Mouse (Mus musculus): ENCODE data around the gene Gm2696. TPM values are rescaled to one million over a fixed set of nuclear protein-coding genes. Genes with fewer than 3 reads are reported as not detected.

Gm2696 gene
- polyA plus RNA-seq, 1 experiment, result not detected

DNA sequence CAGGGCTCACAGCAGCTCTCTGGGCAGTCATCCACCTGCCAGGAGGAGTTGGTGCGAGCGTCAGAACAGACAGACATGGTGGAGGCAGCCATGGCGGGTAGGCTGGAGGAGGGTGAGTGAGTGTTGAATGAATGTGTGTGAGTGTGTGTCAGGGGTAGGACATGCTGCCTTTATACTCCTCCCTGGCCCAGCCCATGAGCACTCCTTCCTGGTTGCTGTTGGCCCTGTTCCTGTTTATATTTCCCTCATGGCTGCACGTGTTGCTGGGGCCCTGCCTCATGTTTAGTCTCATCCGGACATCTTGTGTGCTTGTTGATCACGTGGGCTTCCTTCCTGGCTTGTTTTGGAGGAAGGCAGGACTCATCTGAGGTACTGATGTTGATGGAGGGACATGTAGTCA is 12.5 kb downstream of the Gm2696 start, which contains the start of gene Krtap10-4:
TSS of gene Krtap10-4 (minus strand) at position 145 of the 400 bp plus-strand sequence.
- no peaks in the 10 kb centered on the region for H3K79me2 ChIP-seq (ENCODE audit: control insufficient read depth, insufficient read depth)
- no peak within 1 kb of the TSS for H3K4me2 ChIP-seq (ENCODE audit: low read depth)
- TF ChIP-seq MYOD1 (IDR thresholded peaks at IDR 0.05; ENCODE audit: control insufficient read depth in 1 of 3, insufficient read length in 2 of 3, low read depth in 2 of 3) (no peak), TCF3 (IDR thresholded peaks at IDR 0.05; ENCODE audit: insufficient read length, low read depth) (no peak), TCF12 (IDR thresholded peaks at IDR 0.05; ENCODE audit: insufficient read depth, poor library complexity, severe bottlenecking) (no peak), CEBPB (IDR thresholded peaks at IDR 0.05; ENCODE audit: insufficient read depth, poor library complexity, severe bottlenecking) (no peak), POLR2A (IDR thresholded peaks at IDR 0.05; ENCODE audit: insufficient read length, low read depth) (no peak), SRF (IDR thresholded peaks at IDR 0.05; ENCODE audit: control insufficient read depth, insufficient read length, low read depth) (no peak), E2F4 (IDR thresholded peaks at IDR 0.05; ENCODE audit: insufficient read depth) (no peak), MYOG (IDR thresholded peaks at IDR 0.05; ENCODE audit: control insufficient read depth in 1 of 3, insufficient read depth in 1 of 3, insufficient read length in 2 of 3, low read depth in 2 of 3) (no peak), USF1 (IDR thresholded peaks at IDR 0.05; ENCODE audit: low read depth) (no peak), MAX (IDR thresholded peaks at IDR 0.05; ENCODE audit: low read depth) (no peak), POLR2AphosphoS2 (IDR thresholded peaks at IDR 0.05; ENCODE audit: insufficient read length, low read depth) (no peak), REST (IDR thresholded peaks at IDR 0.05; ENCODE audit: insufficient read depth, insufficient read length) (no peak)
- no peak within 1 kb of the TSS for H3ac ChIP-seq (ENCODE audit: control insufficient read depth, insufficient read length)
- H3K36me3 ChIP-seq (ENCODE audit: control insufficient read depth, insufficient read depth), result no peaks in the 10 kb centered on the region
- peaks cover 11% of the 10 kb centered on the region for H3K27me3 ChIP-seq (ENCODE audit: control insufficient read depth, insufficient read depth, insufficient read length)
- no peak within 1 kb of the TSS for H3K4me3 ChIP-seq

DNA sequence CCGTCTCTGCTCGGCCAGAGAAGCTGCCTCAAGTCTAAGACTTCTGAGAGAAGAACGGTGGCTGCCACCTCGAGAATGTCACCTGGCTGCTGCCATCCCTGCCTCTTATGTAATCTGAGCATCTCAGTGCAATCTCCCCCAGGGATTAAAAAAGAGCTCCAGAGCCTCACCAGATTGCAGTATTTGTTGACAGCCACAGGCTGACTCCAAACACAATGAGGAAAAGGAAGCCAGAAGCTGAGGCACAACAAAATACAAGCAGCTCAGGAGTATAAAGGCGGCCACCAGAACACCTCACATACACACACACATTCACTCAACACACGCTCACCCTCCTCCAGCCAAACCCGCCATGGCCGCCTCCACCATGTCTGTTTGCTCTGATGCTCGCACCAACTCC is 21.2 kb downstream of the Gm2696 start, which contains the start of gene Krtap10-10:
TSS of gene Krtap10-10 (plus strand) at position 301 of the 400 bp plus-strand sequence.
- Histone ChIP-seq H3K36me3 (ENCODE audit: control insufficient read depth, insufficient read depth) (no peaks in the 10 kb centered on the region), H3K4me2 (ENCODE audit: low read depth) (no peak within 1 kb of the TSS), H3K27me3 (ENCODE audit: control insufficient read depth, insufficient read depth, insufficient read length) (peaks cover 7% of the 10 kb centered on the region), H3ac (ENCODE audit: control insufficient read depth, insufficient read length) (no peak within 1 kb of the TSS), H3K4me3 (no peak within 1 kb of the TSS), H3K79me2 (ENCODE audit: control insufficient read depth, insufficient read depth) (no peaks in the 10 kb centered on the region)
- TF ChIP-seq POLR2A (IDR thresholded peaks at IDR 0.05; ENCODE audit: insufficient read length, low read depth), result no peak
- no peak for TF ChIP-seq TCF3 (IDR thresholded peaks at IDR 0.05; ENCODE audit: insufficient read length, low read depth)
- no peak for TF ChIP-seq CEBPB (IDR thresholded peaks at IDR 0.05; ENCODE audit: insufficient read depth, poor library complexity, severe bottlenecking)
- no peak for TF ChIP-seq TCF12 (IDR thresholded peaks at IDR 0.05; ENCODE audit: insufficient read depth, poor library complexity, severe bottlenecking)
- no peak for TF ChIP-seq USF1 (IDR thresholded peaks at IDR 0.05; ENCODE audit: low read depth)
- TF ChIP-seq MYOG (IDR thresholded peaks at IDR 0.05; ENCODE audit: control insufficient read depth in 1 of 3, insufficient read depth in 1 of 3, insufficient read length in 2 of 3, low read depth in 2 of 3), result no peak
- no peak for TF ChIP-seq REST (IDR thresholded peaks at IDR 0.05; ENCODE audit: insufficient read depth, insufficient read length)
- no peak for TF ChIP-seq POLR2AphosphoS2 (IDR thresholded peaks at IDR 0.05; ENCODE audit: insufficient read length, low read depth)
- TF ChIP-seq MYOD1 (IDR thresholded peaks at IDR 0.05; ENCODE audit: control insufficient read depth in 1 of 3, insufficient read length in 2 of 3, low read depth in 2 of 3), result no peak
- TF ChIP-seq SRF (IDR thresholded peaks at IDR 0.05; ENCODE audit: control insufficient read depth, insufficient read length, low read depth), result no peak
- TF ChIP-seq E2F4 (IDR thresholded peaks at IDR 0.05; ENCODE audit: insufficient read depth), result no peak
- TF ChIP-seq MAX (IDR thresholded peaks at IDR 0.05; ENCODE audit: low read depth), result no peak

DNA sequence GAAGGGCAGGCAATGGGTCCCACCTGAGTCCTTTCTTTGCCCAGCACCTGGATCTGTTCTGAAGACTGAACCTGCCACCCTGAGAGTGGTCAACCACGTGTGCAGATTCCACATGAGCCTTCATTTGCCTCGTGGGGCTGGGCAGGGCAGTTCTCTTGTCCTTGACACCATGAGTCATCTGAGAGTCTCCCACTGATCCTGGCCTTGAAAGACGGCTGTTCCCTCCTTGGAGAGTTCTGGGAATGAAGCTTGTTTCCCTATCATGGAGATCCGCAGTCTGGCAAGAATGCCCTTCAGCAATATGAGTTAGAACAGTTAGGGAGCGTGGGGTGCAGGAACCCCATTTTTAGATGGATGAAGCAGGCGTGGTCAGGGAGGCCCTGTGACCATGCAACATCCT is 24.5 kb downstream of the Gm2696 start:
- no peaks in the 10 kb centered on the region for H3K36me3 ChIP-seq (ENCODE audit: control insufficient read depth, insufficient read depth)
- H3K79me2 ChIP-seq (ENCODE audit: control insufficient read depth, insufficient read depth), result no peaks in the 10 kb centered on the region
- TF ChIP-seq POLR2AphosphoS2 (IDR thresholded peaks at IDR 0.05; ENCODE audit: insufficient read length, low read depth), result no peak
- no peak for TF ChIP-seq MYOD1 (IDR thresholded peaks at IDR 0.05; ENCODE audit: control insufficient read depth in 1 of 3, insufficient read length in 2 of 3, low read depth in 2 of 3)
- TF ChIP-seq TCF3 (IDR thresholded peaks at IDR 0.05; ENCODE audit: insufficient read length, low read depth), result no peak
- no peak for TF ChIP-seq USF1 (IDR thresholded peaks at IDR 0.05; ENCODE audit: low read depth)
- TF ChIP-seq REST (IDR thresholded peaks at IDR 0.05; ENCODE audit: insufficient read depth, insufficient read length), result no peak
- no peak for TF ChIP-seq MYOG (IDR thresholded peaks at IDR 0.05; ENCODE audit: control insufficient read depth in 1 of 3, insufficient read depth in 1 of 3, insufficient read length in 2 of 3, low read depth in 2 of 3)
- TF ChIP-seq E2F4 (IDR thresholded peaks at IDR 0.05; ENCODE audit: insufficient read depth), result no peak
- no peak for TF ChIP-seq SRF (IDR thresholded peaks at IDR 0.05; ENCODE audit: control insufficient read depth, insufficient read length, low read depth)
- TF ChIP-seq TCF12 (IDR thresholded peaks at IDR 0.05; ENCODE audit: insufficient read depth, poor library complexity, severe bottlenecking), result no peak
- TF ChIP-seq POLR2A (IDR thresholded peaks at IDR 0.05; ENCODE audit: insufficient read length, low read depth), result no peak
- TF ChIP-seq CEBPB (IDR thresholded peaks at IDR 0.05; ENCODE audit: insufficient read depth, poor library complexity, severe bottlenecking), result no peak
- TF ChIP-seq MAX (IDR thresholded peaks at IDR 0.05; ENCODE audit: low read depth), result no peak

DNA sequence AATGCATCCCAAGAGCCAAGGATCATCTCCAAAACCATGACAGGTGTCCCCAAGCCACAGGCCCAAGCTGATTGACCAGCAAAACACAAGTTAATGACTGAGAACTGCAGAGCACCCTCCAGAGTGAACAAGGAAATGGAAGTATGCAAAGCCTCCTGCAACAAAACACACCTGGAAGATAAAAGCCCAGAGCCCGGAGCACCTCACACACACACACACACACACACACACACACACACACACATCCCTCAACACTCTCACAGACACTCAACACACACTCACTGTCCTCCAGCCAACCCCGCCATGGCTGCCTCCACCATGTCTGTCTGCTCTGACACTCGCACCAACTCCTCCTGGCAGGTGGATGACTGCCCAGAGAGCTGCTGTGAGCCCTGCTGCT is 32.0 kb downstream of the Gm2696 start, which contains the start of gene Gm36176:
TSS of gene Gm36176 (plus strand) at position 301 of the 400 bp plus-strand sequence.
- no peak for TF ChIP-seq USF1 (IDR thresholded peaks at IDR 0.05; ENCODE audit: low read depth)
- TF ChIP-seq TCF3 (IDR thresholded peaks at IDR 0.05; ENCODE audit: insufficient read length, low read depth), result no peak
- no peak for TF ChIP-seq MAX (IDR thresholded peaks at IDR 0.05; ENCODE audit: low read depth)
- TF ChIP-seq TCF12 (IDR thresholded peaks at IDR 0.05; ENCODE audit: insufficient read depth, poor library complexity, severe bottlenecking), result no peak
- TF ChIP-seq MYOD1 (IDR thresholded peaks at IDR 0.05; ENCODE audit: control insufficient read depth in 1 of 3, insufficient read length in 2 of 3, low read depth in 2 of 3), result no peak
- no peak for TF ChIP-seq REST (IDR thresholded peaks at IDR 0.05; ENCODE audit: insufficient read depth, insufficient read length)
- no peak for TF ChIP-seq MYOG (IDR thresholded peaks at IDR 0.05; ENCODE audit: control insufficient read depth in 1 of 3, insufficient read depth in 1 of 3, insufficient read length in 2 of 3, low read depth in 2 of 3)
- TF ChIP-seq POLR2A (IDR thresholded peaks at IDR 0.05; ENCODE audit: insufficient read length, low read depth), result no peak
- no peak for TF ChIP-seq SRF (IDR thresholded peaks at IDR 0.05; ENCODE audit: control insufficient read depth, insufficient read length, low read depth)
- TF ChIP-seq POLR2AphosphoS2 (IDR thresholded peaks at IDR 0.05; ENCODE audit: insufficient read length, low read depth), result no peak
- TF ChIP-seq CEBPB (IDR thresholded peaks at IDR 0.05; ENCODE audit: insufficient read depth, poor library complexity, severe bottlenecking), result no peak
- no peak for TF ChIP-seq E2F4 (IDR thresholded peaks at IDR 0.05; ENCODE audit: insufficient read depth)
- Histone ChIP-seq H3K36me3 (ENCODE audit: control insufficient read depth, insufficient read depth) (no peaks in the 10 kb centered on the region), H3ac (ENCODE audit: control insufficient read depth, insufficient read length) (no peak within 1 kb of the TSS), H3K79me2 (ENCODE audit: control insufficient read depth, insufficient read depth) (no peaks in the 10 kb centered on the region), H3K4me2 (ENCODE audit: low read depth) (no peak within 1 kb of the TSS), H3K27me3 (ENCODE audit: control insufficient read depth, insufficient read depth, insufficient read length) (no peaks in the 10 kb centered on the region), H3K4me3 (no peak within 1 kb of the TSS)

More for the DNA sequence above, 24.5 kb downstream of the Gm2696 start:
- peaks cover 7% of the 10 kb centered on the region for H3K27me3 ChIP-seq (ENCODE audit: control insufficient read depth, insufficient read depth, insufficient read length)
- H3K4me3 ChIP-seq, result no peak overlapping the region
- no peak overlapping the region for H3ac ChIP-seq (ENCODE audit: control insufficient read depth, insufficient read length)
- no peak overlapping the region for H3K4me2 ChIP-seq (ENCODE audit: low read depth)

Measured in myocyte (in vitro differentiated cells).